Mouse (Mus musculus) liver, postnatal 0 days (tissue): ENCODE data around the gene Gm47959. TPM values are rescaled to one million over a fixed set of nuclear protein-coding genes. Genes with fewer than 3 reads are reported as not detected.

Source experiments
- ATAC-seq: fragments of 200-750 bp; cut with Nextera tagmentation; 2 replicates; pipeline ENCODE4 v1.8.0; 2017; ENCODE audit warnings: mild to moderate bottlenecking, moderate library complexity
- DNase-seq: peaks from one replicate; pipeline ENCODE4 v3.0.0-alpha.2; 2016
- H3K27ac ChIP-seq: fragments of 300-500 bp; sonication (generic); 2 replicates; pipeline ENCODE4 v1.5.1; 2014; ENCODE audit warnings: antibody characterized with exemption, moderate library complexity, mild to moderate bottlenecking, low read depth
- H3K27me3 ChIP-seq: fragments of 300-500 bp; sonication (generic); 2 replicates; pipeline ENCODE4 v1.6.1; 2014; ENCODE audit warnings: low read length, control low read depth, mixed read lengths; ENCODE audit not compliant: insufficient read depth
- H3K36me3 ChIP-seq: fragments of 300-500 bp; sonication (generic); replicated peaks from 2 replicates; pipeline ENCODE4 v1.6.1; 2014; ENCODE audit warnings: mild to moderate bottlenecking, control low read depth, low read length, moderate library complexity, mixed read lengths; ENCODE audit not compliant: insufficient read depth
- H3K4me1 ChIP-seq: fragments of 300-500 bp; sonication (generic); 2 replicates; pipeline ENCODE4 v1.6.1; 2014; ENCODE audit warnings: antibody characterized with exemption, mild to moderate bottlenecking, control low read depth; ENCODE audit not compliant: insufficient read depth
- H3K4me2 ChIP-seq: fragments of 300-500 bp; sonication (generic); 2 replicates; pipeline ENCODE4 v1.6.1; 2014; ENCODE audit warnings: low read depth, mild to moderate bottlenecking, low read length, moderate library complexity, mixed read lengths
- H3K4me3 ChIP-seq: fragments of 300-500 bp; sonication (generic); 2 replicates; pipeline ENCODE4 v1.5.1; 2014; ENCODE audit warnings: low read depth, low read length
- H3K9ac ChIP-seq: fragments of 300-500 bp; sonication (generic); replicated peaks from 2 replicates; pipeline ENCODE4 v1.6.1; 2014; ENCODE audit warnings: mild to moderate bottlenecking, moderate library complexity
- H3K9me3 ChIP-seq: fragments of 300-500 bp; sonication (generic); 2 replicates; pipeline ENCODE4 v1.6.1; 2016; ENCODE audit warnings: mild to moderate bottlenecking, control low read depth, low read length, mixed read lengths
- CTCF ChIP-seq: sonication (generic); IDR thresholded peaks from 2 replicates; pipeline ENCODE4 v1.5.1; 2016; ENCODE audit warnings: antibody characterized with exemption, low read depth
- EP300 ChIP-seq: IDR thresholded peaks from 2 replicates; pipeline ENCODE4 v1.6.1; 2016; ENCODE audit warnings: antibody characterized with exemption, low read depth, mild to moderate bottlenecking
- WGBS: fragments of 180-500 bp; shearing (Covaris S2); extraction: QIAGEN DNeasy Blood & Tissue Kit; methylation state at CpG from one replicate; pipeline ENCODE4 v1.1.7; 2014; ENCODE audit not compliant: insufficient replicate concordance; 5-methylcytosine and 5-hydroxymethylcytosine counted together
- polyA plus RNA-seq: library from polyadenylated mRNA; unstranded; fragments of >200 nt; fragmentation: Nextera tagmentation; extraction: Ambion mirVana; gene quantifications from 2 replicates; pipeline ENCODE4 v1.2.1, GENCODE M21; 2015

Gene Gm47959
- polyA plus RNA-seq, 1 experiment from 2014 or later, result not detected

- H3K27ac ChIP-seq, result no peak overlapping the region
- no peak overlapping the region for H3K9ac ChIP-seq
- H3K4me1 ChIP-seq, result no peaks in the 10 kb centered on the region
- WGBS, result 66% methylated on average over 6 of the region's 6 CpGs
- no peaks in the 10 kb centered on the region for H3K9me3 ChIP-seq
- H3K4me3 ChIP-seq, result no peak overlapping the region
- DNase-seq (no peak), ATAC-seq (no peak)
- no peaks in the 10 kb centered on the region for H3K27me3 ChIP-seq
- H3K4me2 ChIP-seq, result no peak overlapping the region
- no peaks in the 10 kb centered on the region for H3K36me3 ChIP-seq
- TF ChIP-seq EP300 (no peak), CTCF (no peak)
Measured at GRCm38 (mm10) chr1:82992093-82992492, 8.3 kb upstream of the Gm47959 start.

GRCm38 (mm10) chr1:82993947-82994346 lies 6.4 kb upstream of the Gm47959 start:
- TF ChIP-seq CTCF (no peak), EP300 (no peak)
- Histone ChIP-seq H3K36me3 (no peaks in the 10 kb centered on the region), H3K4me2 (no peak overlapping the region), H3K4me3 (no peak overlapping the region), H3K9ac (no peak overlapping the region), H3K9me3 (no peaks in the 10 kb centered on the region), H3K27me3 (no peaks in the 10 kb centered on the region), H3K4me1 (no peaks in the 10 kb centered on the region), H3K27ac (no peak overlapping the region)
- no peak for DNase-seq
- WGBS, result 74% methylated on average over 3 of the region's 3 CpGs
- no peak for ATAC-seq

GRCm38 (mm10) chr1:83006218-83007179 lies 6.2 kb downstream of the Gm47959 start:
- DNase-seq (no peak), ATAC-seq (no peak)
- H3K9me3 ChIP-seq, result no peaks in the 10 kb centered on the region
- H3K27ac ChIP-seq, result no peak overlapping the region
- WGBS, result 73% methylated on average over 8 of the region's 8 CpGs
- no peak overlapping the region for H3K4me3 ChIP-seq
- no peaks in the 10 kb centered on the region for H3K4me1 ChIP-seq
- TF ChIP-seq CTCF (no peak), EP300 (no peak)
- H3K4me2 ChIP-seq, result no peak overlapping the region
- no peak overlapping the region for H3K9ac ChIP-seq
- no peaks in the 10 kb centered on the region for H3K36me3 ChIP-seq
- H3K27me3 ChIP-seq, result no peaks in the 10 kb centered on the region

GRCm38 (mm10) chr1:83007471-83007870 lies 7.1 kb downstream of the Gm47959 start:
- no peak overlapping the region for H3K4me2 ChIP-seq
- no peaks in the 10 kb centered on the region for H3K4me1 ChIP-seq
- H3K4me3 ChIP-seq, result no peak overlapping the region
- WGBS, result 74% methylated on average over 6 of the region's 6 CpGs
- H3K36me3 ChIP-seq, result no peaks in the 10 kb centered on the region
- TF ChIP-seq EP300, result no peak
- TF ChIP-seq CTCF, result no peak
- no peak for ATAC-seq
- DNase-seq, result no peak
- H3K9ac ChIP-seq, result no peak overlapping the region
- H3K9me3 ChIP-seq, result no peaks in the 10 kb centered on the region
- H3K27ac ChIP-seq, result no peak overlapping the region
- H3K27me3 ChIP-seq, result no peaks in the 10 kb centered on the region

- ATAC-seq (no peak), DNase-seq (no peak)
- H3K4me1 ChIP-seq, result no peaks in the 10 kb centered on the region
- H3K4me3 ChIP-seq, result no peak overlapping the region
- 85% methylated on average over 3 of the region's 3 CpGs for WGBS
- no peaks in the 10 kb centered on the region for H3K9me3 ChIP-seq
- no peaks in the 10 kb centered on the region for H3K36me3 ChIP-seq
- H3K27ac ChIP-seq, result no peak overlapping the region
- no peak overlapping the region for H3K9ac ChIP-seq
- no peak overlapping the region for H3K4me2 ChIP-seq
- no peak for TF ChIP-seq EP300
- TF ChIP-seq CTCF, result no peak
- H3K27me3 ChIP-seq, result no peaks in the 10 kb centered on the region
Measured at GRCm38 (mm10) chr1:83014477-83014876, 14.1 kb downstream of the Gm47959 start.

GRCm38 (mm10) chr1:83015329-83015879 lies 15.1 kb downstream of the Gm47959 start:
- no peaks in the 10 kb centered on the region for H3K27me3 ChIP-seq
- H3K4me1 ChIP-seq, result no peaks in the 10 kb centered on the region
- no peak overlapping the region for H3K4me2 ChIP-seq
- H3K4me3 ChIP-seq, result no peak overlapping the region
- ATAC-seq (no peak), DNase-seq (no peak)
- H3K9me3 ChIP-seq, result no peaks in the 10 kb centered on the region
- H3K27ac ChIP-seq, result no peak overlapping the region
- no peak overlapping the region for H3K9ac ChIP-seq
- WGBS, result 64% methylated on average over 10 of the region's 10 CpGs
- TF ChIP-seq EP300 (no peak), CTCF (no peak)
- no peaks in the 10 kb centered on the region for H3K36me3 ChIP-seq
